Mouse (Mus musculus) liver, embryonic 11.5 days (tissue): Measurements from ENCODE around the gene Akap8l. TPM values are rescaled to one million over a fixed set of nuclear protein-coding genes. Genes with fewer than 3 reads are reported as not detected.

Experiments used
- ATAC-seq: fragments of 200-750 bp; cut with Nextera tagmentation; replicated peaks from 2 replicates; pipeline ENCODE4 v1.8.0; 2017; ENCODE audit warnings: moderate number of reproducible peaks, mild to moderate bottlenecking, moderate TSS enrichment, moderate library complexity; ENCODE audit not compliant: low FRiP score
- DNase-seq: peaks from one replicate; pipeline ENCODE4 v3.0.0-alpha.2; 2017; ENCODE audit warnings: low spot score
- H3K27ac ChIP-seq: fragments of 300-500 bp; sonication (generic); 2 replicates; pipeline ENCODE4 v1.5.1; 2014; ENCODE audit warnings: mild to moderate bottlenecking, low read depth, low read length, control low read depth
- H3K27me3 ChIP-seq: fragments of 300-500 bp; sonication (generic); replicated peaks from 2 replicates; pipeline ENCODE4 v1.6.1; 2014; ENCODE audit warnings: low read length, mixed read lengths; ENCODE audit not compliant: control insufficient read depth, insufficient read depth
- H3K36me3 ChIP-seq: fragments of 300-500 bp; sonication (generic); 2 replicates; pipeline ENCODE4 v1.6.1; 2014; ENCODE audit warnings: mild to moderate bottlenecking, low read length, moderate library complexity, mixed read lengths; ENCODE audit not compliant: control insufficient read depth, insufficient read depth
- H3K4me1 ChIP-seq: fragments of 300-500 bp; sonication (generic); replicated peaks from 2 replicates; pipeline ENCODE4 v1.6.1; 2014; ENCODE audit warnings: low read length, mixed read lengths; ENCODE audit not compliant: control insufficient read depth, insufficient read depth
- H3K4me2 ChIP-seq: fragments of 300-500 bp; sonication (generic); 2 replicates; pipeline ENCODE4 v1.6.1; 2014; ENCODE audit warnings: mild to moderate bottlenecking, control low read depth, moderate library complexity
- H3K4me3 ChIP-seq: fragments of 300-500 bp; sonication (generic); 2 replicates; pipeline ENCODE4 v1.5.1; 2014; ENCODE audit warnings: low read depth, low read length, control low read depth
- H3K9ac ChIP-seq: fragments of 300-500 bp; sonication (generic); 2 replicates; pipeline ENCODE4 v1.6.1; 2014; ENCODE audit warnings: low read depth, low read length, control low read depth
- H3K9me3 ChIP-seq: fragments of 300-500 bp; sonication (generic); 2 replicates; pipeline ENCODE4 v1.6.1; 2016; ENCODE audit warnings: low read length, inconsistent platforms, mixed read lengths; ENCODE audit not compliant: control insufficient read depth
- WGBS: fragments of 180-500 bp; shearing (Covaris S2); extraction: QIAGEN DNeasy Blood & Tissue Kit; methylation state at CpG from one replicate; pipeline ENCODE4 v1.1.7; 2014; 5-methylcytosine and 5-hydroxymethylcytosine counted together
- polyA plus RNA-seq: library from polyadenylated mRNA; unstranded; fragments of >200 nt; fragmentation: Nextera tagmentation; extraction: Ambion mirVana; gene quantifications from 2 replicates; pipeline ENCODE4 v1.2.1, GENCODE M21; 2014

Akap8l gene
- 61.4 and 74.3 TPM in 2 replicates for polyA plus RNA-seq

DNA sequence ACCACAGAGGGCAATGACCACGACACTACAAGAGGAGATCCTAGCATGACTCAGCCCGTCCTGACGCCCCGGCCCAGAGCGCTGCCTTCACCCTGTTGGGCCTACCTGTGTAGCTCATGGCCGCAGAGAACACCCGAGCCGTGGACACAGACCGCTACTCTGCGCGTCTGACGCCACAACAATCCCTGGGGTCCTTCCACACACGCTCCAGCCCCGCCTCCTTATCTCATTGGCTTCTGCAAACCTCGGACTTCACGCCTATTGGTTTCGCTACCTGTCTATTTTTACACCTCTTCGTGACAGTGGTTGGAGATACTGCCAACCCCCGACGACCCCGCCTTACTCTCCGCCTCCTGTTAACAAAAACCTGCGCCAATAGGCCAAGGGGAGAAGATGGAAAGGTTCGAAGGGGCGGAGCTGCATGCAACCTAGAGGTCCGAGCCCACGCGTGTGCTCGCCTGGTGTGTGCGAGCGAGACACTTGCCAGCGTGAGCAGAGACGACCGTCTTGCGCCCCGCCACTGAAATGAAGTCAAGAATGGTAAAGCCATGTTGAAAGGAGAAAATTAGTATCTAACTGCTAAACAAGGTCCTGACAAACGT, at the start of gene Akap8l:
TSS of gene Akap8l (minus strand) at position 226 of the 602 bp plus-strand sequence.
- peak within 1 kb of the TSS; percentile 92 for H3K4me3 ChIP-seq
- H3K27ac ChIP-seq: peak within 1 kb of the TSS; percentile 62
- H3K9ac ChIP-seq: peak within 1 kb of the TSS; percentile 91
- ATAC-seq (peak; percentile 95), DNase-seq (peak; percentile 91)
- no peaks in the 10 kb centered on the region for H3K27me3 ChIP-seq
- peaks cover 12% of the 10 kb centered on the region for H3K36me3 ChIP-seq
- H3K9me3 ChIP-seq: no peaks in the 10 kb centered on the region
- under 1% methylated on average over 37 of the region's 37 CpGs for WGBS
- H3K4me2 ChIP-seq: peak within 1 kb of the TSS; percentile 81
- H3K4me1 ChIP-seq: peaks cover 20% of the 10 kb centered on the region

DNA sequence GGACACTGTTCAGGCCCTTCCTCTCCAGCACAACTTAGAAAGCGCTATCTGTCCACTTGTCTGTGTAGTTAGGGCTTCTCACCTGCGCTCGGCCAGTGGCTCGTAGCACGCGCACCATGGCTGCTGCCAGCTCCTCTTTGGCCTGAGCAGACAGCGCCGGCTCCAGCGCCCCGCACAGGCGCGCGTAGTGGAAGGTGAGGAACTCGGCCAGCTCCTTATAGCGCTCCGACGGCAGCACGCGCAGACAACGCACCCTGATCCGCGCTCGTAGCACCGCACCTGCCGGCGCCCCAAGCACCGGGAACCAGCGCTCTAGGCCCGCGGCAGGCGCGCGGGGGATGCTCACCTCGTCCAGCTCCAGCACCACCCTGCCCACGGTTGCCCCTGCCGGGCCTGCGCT, 45.9 kb upstream of the Akap8l start:
- WGBS: 36% methylated on average over 37 of the region's 37 CpGs
- H3K9me3 ChIP-seq: no peaks in the 10 kb centered on the region
- H3K27me3 ChIP-seq: peaks cover 46% of the 10 kb centered on the region
- no peak overlapping the region for H3K27ac ChIP-seq
- DNase-seq: no peak
- no peak for ATAC-seq
- H3K4me2 ChIP-seq: peak overlapping the region; percentile 54
- H3K4me3 ChIP-seq: peak overlapping the region; percentile 20
- no peak overlapping the region for H3K9ac ChIP-seq
- H3K36me3 ChIP-seq: no peaks in the 10 kb centered on the region
- no peaks in the 10 kb centered on the region; the same call in 1 of the 2 replicates for H3K4me1 ChIP-seq

DNA sequence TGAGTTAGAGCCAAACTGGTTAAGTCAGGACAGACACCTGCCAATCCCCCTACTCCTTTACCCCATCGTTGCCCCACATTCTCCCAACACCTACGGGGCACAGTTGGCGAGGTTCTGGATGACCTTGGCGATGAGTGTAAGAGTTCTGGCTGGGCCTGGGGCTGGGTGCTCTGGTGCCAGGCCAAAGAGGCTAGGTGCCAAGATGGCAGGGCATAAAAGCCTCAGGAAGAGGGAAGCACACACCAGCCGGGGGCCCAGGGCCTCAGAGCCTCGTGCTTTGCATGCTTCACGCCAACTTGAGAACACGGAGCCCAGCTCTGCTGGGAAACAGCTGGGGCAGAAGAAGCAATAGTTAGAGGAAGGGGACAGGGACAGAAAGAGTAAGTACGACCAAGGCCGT, 43.5 kb upstream of the Akap8l start:
- no peak for ATAC-seq
- no peak for DNase-seq
- H3K4me2 ChIP-seq: no peak overlapping the region
- 80% methylated on average over 10 of the region's 10 CpGs for WGBS
- no peaks in the 10 kb centered on the region; the same call in 1 of the 2 replicates for H3K4me1 ChIP-seq
- no peaks in the 10 kb centered on the region for H3K36me3 ChIP-seq
- H3K9me3 ChIP-seq: no peaks in the 10 kb centered on the region
- H3K27me3 ChIP-seq: peaks cover 46% of the 10 kb centered on the region
- H3K4me3 ChIP-seq: no peak overlapping the region
- no peak overlapping the region for H3K27ac ChIP-seq
- H3K9ac ChIP-seq: no peak overlapping the region

DNA sequence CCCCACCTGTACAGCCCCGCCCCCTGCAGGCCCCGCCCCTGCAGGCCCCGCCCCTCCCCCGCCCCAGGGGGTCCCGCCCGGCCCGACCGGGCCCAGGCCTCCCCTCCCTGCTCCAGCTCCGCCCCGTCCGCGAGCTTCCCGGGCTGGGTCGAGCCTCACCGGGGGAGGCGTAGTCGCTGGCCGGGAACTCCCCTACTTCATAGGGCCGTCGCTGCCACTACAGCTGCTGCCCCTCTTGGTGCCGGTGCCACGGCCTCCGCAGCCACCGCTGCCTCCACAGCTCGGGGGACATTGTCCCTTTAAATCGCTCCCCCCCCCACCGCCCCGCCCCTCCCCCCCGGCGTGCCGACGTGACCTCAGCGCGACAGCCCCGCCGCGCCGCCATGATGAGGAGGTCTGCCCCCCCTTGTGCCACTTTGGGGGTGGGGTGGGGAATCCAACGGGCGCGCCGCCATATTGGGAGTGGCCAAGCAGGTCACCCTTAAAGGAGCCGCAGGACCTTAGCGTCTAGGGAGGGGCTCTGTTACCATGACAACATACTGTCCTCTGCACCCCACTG, 38.8 kb upstream of the Akap8l start, which contains the start of gene Wiz:
TSS of gene Wiz (minus strand) at position 339 of the 559 bp plus-strand sequence.
- Histone ChIP-seq H3K36me3 (no peaks in the 10 kb centered on the region), H3K9me3 (no peaks in the 10 kb centered on the region), H3K4me3 (peak within 1 kb of the TSS; percentile 81), H3K4me1 (peaks cover 4% of the 10 kb centered on the region), H3K27me3 (peaks cover 18% of the 10 kb centered on the region), H3K9ac (peak within 1 kb of the TSS; percentile 81), H3K27ac (peak within 1 kb of the TSS; percentile 81), H3K4me2 (peak within 1 kb of the TSS; percentile 99)
- ATAC-seq (peak; percentile 86), DNase-seq (peak; percentile 91)
- WGBS: under 1% methylated on average over 23 of the region's 44 CpGs

DNA sequence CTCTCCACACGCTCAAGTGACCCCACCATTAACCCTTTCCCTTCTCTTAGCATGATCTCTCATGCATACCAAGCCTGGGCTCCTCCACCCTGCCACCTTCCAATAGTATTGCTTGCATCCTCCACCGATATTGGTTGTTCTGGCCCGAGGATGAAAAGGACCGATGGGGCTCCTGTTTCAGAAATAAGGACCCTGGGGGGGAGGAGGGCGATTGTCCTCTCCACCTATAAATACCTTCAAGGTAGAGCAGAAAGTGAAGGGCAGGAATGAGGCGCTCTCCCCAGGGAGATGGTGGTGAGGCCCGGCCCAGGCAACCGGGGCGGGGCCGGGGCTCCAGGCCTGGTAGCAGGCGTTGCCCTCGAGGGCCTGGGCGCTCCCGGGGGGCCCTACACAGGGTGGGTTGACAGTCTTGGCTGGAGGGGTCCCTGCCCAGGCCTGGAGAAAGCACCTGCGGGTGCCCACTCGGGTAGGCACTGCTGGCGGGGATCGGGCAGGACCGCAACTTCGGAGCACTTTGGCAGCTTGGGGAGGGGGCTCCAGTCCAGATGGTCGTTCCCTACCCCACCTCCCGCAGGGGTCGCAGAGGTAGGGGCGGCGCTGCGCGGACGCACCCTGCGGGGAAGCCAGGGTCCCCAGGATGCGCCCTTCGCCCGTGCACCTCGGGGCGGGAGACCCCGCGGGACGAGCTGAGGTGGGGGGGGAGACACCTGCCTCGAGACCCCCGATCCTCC, 38.1 kb upstream of the Akap8l start:
- peaks cover 4% of the 10 kb centered on the region for H3K4me1 ChIP-seq
- DNase-seq (no peak), ATAC-seq (peak; percentile 76)
- peak overlapping the region; percentile 81 for H3K4me3 ChIP-seq
- peak overlapping the region; percentile 81 for H3K27ac ChIP-seq
- peak overlapping the region; percentile 99 for H3K4me2 ChIP-seq
- 2% methylated on average over 34 of the region's 39 CpGs for WGBS
- no peaks in the 10 kb centered on the region for H3K9me3 ChIP-seq
- H3K27me3 ChIP-seq: peaks cover 14% of the 10 kb centered on the region
- H3K36me3 ChIP-seq: no peaks in the 10 kb centered on the region
- peak overlapping the region; percentile 81 for H3K9ac ChIP-seq

DNA sequence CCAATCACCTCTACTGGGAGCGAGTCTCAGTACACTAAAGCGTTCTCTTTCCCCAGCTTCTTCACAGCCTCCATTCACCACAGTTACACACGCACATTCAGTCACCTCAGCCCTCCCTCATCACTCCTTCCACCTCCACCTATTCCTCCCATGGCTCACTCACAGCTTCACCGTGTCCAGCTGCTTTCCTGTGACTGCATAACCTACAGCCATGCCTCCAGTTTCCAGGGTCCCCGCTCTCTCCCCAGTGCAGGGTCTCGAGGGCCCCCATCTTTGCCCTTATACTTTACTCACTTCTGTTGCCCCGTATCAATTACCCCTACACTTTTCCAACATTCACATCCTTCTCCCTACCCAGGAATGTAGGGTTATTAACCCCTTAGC, 37.6 kb upstream of the Akap8l start:
- H3K9ac ChIP-seq: no peak overlapping the region
- no peaks in the 10 kb centered on the region for H3K36me3 ChIP-seq
- DNase-seq (no peak), ATAC-seq (no peak)
- H3K4me2 ChIP-seq: peak overlapping the region; percentile 99
- H3K27ac ChIP-seq: no peak overlapping the region
- peaks cover 4% of the 10 kb centered on the region for H3K4me1 ChIP-seq
- peaks cover 10% of the 10 kb centered on the region for H3K27me3 ChIP-seq
- peak overlapping the region; percentile 81 for H3K4me3 ChIP-seq
- WGBS: 52% methylated on average over 7 of the region's 7 CpGs
- no peaks in the 10 kb centered on the region for H3K9me3 ChIP-seq

DNA sequence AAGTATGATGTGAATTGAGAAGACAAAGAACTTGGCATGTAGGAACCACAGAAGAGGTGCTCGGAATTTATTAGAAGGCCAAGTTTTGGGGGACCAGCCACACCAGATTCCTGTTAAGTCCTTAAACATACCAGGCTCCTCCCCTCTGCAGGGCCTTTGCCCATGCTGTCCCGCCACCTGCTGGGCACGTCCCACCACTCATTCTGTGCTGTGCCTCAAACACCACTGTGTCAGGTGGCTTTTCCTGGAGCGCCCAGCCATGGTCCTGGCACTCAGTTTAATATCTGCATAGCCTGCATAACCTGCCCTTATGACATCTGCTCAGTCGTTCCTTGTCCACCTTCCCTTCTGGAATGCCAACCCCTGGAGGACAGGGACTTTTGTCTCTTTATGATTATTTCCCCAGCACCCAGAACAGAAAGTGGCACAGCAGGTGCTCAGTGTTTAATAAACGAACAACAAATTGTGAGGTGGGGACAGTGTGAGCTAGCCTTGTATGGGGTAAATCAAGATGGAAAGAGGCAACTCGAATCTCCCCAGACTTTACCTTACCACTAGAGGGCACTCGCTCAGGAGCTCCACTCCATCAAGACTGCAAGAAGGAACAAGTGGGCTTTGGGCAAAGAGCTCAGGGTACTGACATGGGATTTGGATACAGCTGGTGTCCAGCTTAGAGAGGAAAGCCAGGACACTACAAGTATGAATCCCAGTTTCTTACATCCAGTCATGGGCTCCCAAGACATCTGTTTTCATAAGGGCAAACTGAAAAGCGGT, 36.4 kb upstream of the Akap8l start:
- ATAC-seq: no peak
- 63% methylated on average over 9 of the region's 9 CpGs for WGBS

DNA sequence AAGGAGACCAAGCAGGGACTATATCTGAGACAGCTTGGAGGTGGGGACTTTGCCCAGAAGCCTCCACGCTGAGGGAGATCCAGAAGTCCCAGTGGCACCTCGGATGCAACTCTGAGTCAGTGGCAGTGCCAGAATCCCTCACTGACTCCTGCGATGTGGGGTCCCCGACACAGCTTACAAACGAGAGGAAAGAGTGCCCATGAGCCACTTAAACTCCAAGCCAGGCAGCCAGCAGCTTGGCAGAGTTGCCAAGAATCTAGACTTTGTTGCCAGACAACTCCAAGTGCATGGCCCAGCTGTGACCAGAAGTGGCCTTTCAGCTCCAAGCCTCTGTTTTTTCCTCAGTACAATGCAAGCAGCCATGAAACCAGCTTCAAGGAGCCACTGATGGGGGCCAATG, 33.3 kb upstream of the Akap8l start:
- Histone ChIP-seq H3K36me3 (no peaks in the 10 kb centered on the region), H3K4me2 (no peak overlapping the region), H3K4me1 (peaks cover 4% of the 10 kb centered on the region; the same call in 1 of the 2 replicates), H3K27me3 (no peaks in the 10 kb centered on the region), H3K9ac (no peak overlapping the region), H3K4me3 (no peak overlapping the region), H3K9me3 (no peaks in the 10 kb centered on the region), H3K27ac (no peak overlapping the region)
- ATAC-seq (no peak), DNase-seq (no peak)
- 86% methylated on average over 5 of the region's 5 CpGs for WGBS

More for the DNA sequence above, 36.4 kb upstream of the Akap8l start:
- H3K4me2 ChIP-seq: no peak overlapping the region
- peaks cover 4% of the 10 kb centered on the region; the same call in 1 of the 2 replicates for H3K4me1 ChIP-seq
- H3K27me3 ChIP-seq: no peaks in the 10 kb centered on the region; the same call in 1 of the 2 replicates
- no peak overlapping the region for H3K9ac ChIP-seq
- DNase-seq: no peak
- no peak overlapping the region for H3K27ac ChIP-seq
- H3K9me3 ChIP-seq: no peaks in the 10 kb centered on the region
- no peak overlapping the region for H3K4me3 ChIP-seq
- no peaks in the 10 kb centered on the region for H3K36me3 ChIP-seq
